Mouse (Mus musculus) large intestine, adult 2 months (tissue): Measurements from ENCODE around the gene Evc. TPM values are rescaled to one million over a fixed set of nuclear protein-coding genes. Genes with fewer than 3 reads are reported as not detected.
A peak's percentile ranks its signal among the peaks of the same experiment; 100 is the strongest.

ENCODE experiments used
- DNase-seq: peaks from one replicate; pipeline ENCODE4 v3.0.0-alpha.2; 2012; ENCODE audit warnings: low read depth, low spot score
- WGBS: fragments of 180-500 bp; shearing (Covaris S2); methylation state at CpG from one replicate; pipeline ENCODE4 v1.1.7; 2018; 5-methylcytosine and 5-hydroxymethylcytosine counted together
- polyA plus RNA-seq: library from polyadenylated mRNA; depleted of rRNA; stranded (reverse); fragments of >200 nt; gene quantifications from 2 replicates; pipeline ENCODE4 v1.2.3, GENCODE M21; 2012; rRNA removed

Gene Evc
- polyA plus RNA-seq, 1 experiment, result 3.8 TPM

GRCm38 (mm10) chr5:37244161-37244560, 92.5 kb downstream of the Evc start:
- no peak for DNase-seq
- 7% methylated on average over 13 of the region's 13 CpGs for WGBS

GRCm38 (mm10) chr5:37243169-37243886, 93.4 kb downstream of the Evc start:
- 6% methylated on average over 19 of the region's 19 CpGs for WGBS
- DNase-seq, result peak; percentile 4

- no peak for DNase-seq
- 15% methylated on average over 44 of the region's 44 CpGs for WGBS
Observed at GRCm38 (mm10) chr5:37242360-37243168, 94.1 kb downstream of the Evc start.

GRCm38 (mm10) chr5:37241651-37242151, 95.0 kb downstream of the Evc start, which contains the start of gene Crmp1:
Gene Crmp1, plus strand, starts transcription at chr5:37241940.
- 3% methylated on average over 54 of the region's 56 CpGs for WGBS
- DNase-seq, result no peak

GRCm38 (mm10) chr5:37241224-37241623, 95.5 kb downstream of the Evc start:
- DNase-seq, result no peak
- WGBS, result 19% methylated on average over 9 of the region's 9 CpGs

- DNase-seq, result no peak
- 8% methylated on average over 5 of the region's 5 CpGs for WGBS
Observed at GRCm38 (mm10) chr5:37240550-37240949, 96.1 kb downstream of the Evc start.

Other genes starting within 250 kb of the Evc start
- 1.5 and 1.7 TPM in 2 replicates for gene Crmp1, start 95.0 kb downstream of the Evc start, polyA plus RNA-seq
- 2.4 and 4.0 TPM in 2 replicates for gene Evc2, start 1.6 kb upstream of the Evc start, polyA plus RNA-seq